Mouse (Mus musculus) embryonic facial prominence, embryonic 12.5 days (tissue): ENCODE data around the gene Siglec1. TPM values are rescaled to one million over a fixed set of nuclear protein-coding genes. Genes with fewer than 3 reads are reported as not detected.

ENCODE experiments used
- ATAC-seq: fragments of 200-750 bp; cut with Nextera tagmentation; 2 replicates; pipeline ENCODE4 v1.8.0; 2017; ENCODE audit not compliant: insufficient number of reproducible peaks, insufficient read depth, low FRiP score, low TSS enrichment
- H3K27ac ChIP-seq: fragments of 300-500 bp; sonication (generic); 2 replicates; pipeline ENCODE4 v1.5.1; 2016; ENCODE audit warnings: mild to moderate bottlenecking
- H3K27me3 ChIP-seq: fragments of 300-500 bp; sonication (generic); 2 replicates; pipeline ENCODE4 v1.6.1; 2016; ENCODE audit warnings: mild to moderate bottlenecking, moderate library complexity
- H3K36me3 ChIP-seq: fragments of 300-500 bp; sonication (generic); 2 replicates; pipeline ENCODE4 v1.6.1; 2016; ENCODE audit warnings: mild to moderate bottlenecking
- H3K4me1 ChIP-seq: fragments of 300-500 bp; sonication (generic); 2 replicates; pipeline ENCODE4 v1.6.1; 2016
- H3K4me2 ChIP-seq: fragments of 300-500 bp; sonication (generic); replicated peaks from 2 replicates; pipeline ENCODE4 v1.6.1; 2016; ENCODE audit warnings: mild to moderate bottlenecking, moderate library complexity
- H3K4me3 ChIP-seq: fragments of 300-500 bp; sonication (generic); 2 replicates; pipeline ENCODE4 v1.5.1; 2016; ENCODE audit warnings: mild to moderate bottlenecking
- H3K9ac ChIP-seq: fragments of 300-500 bp; sonication (generic); 2 replicates; pipeline ENCODE4 v1.6.1; 2016; ENCODE audit warnings: mild to moderate bottlenecking, moderate library complexity
- H3K9me3 ChIP-seq: fragments of 300-500 bp; sonication (generic); 2 replicates; pipeline ENCODE4 v1.6.1; 2016; ENCODE audit warnings: mild to moderate bottlenecking, moderate library complexity
- WGBS: fragments of 180-500 bp; shearing (Covaris S2); methylation state at CpG from one replicate; pipeline ENCODE4 v1.1.7; 2016; 5-methylcytosine and 5-hydroxymethylcytosine counted together
- polyA plus RNA-seq: library from polyadenylated mRNA; unstranded; fragments of >200 nt; fragmentation: Nextera tagmentation; extraction: Ambion mirVana; gene quantifications from 2 replicates; pipeline ENCODE4 v1.2.1, GENCODE M21; 2016

The Siglec1 gene
- polyA plus RNA-seq, 1 experiment from 2014 or later = 0.08 TPM

DNA sequence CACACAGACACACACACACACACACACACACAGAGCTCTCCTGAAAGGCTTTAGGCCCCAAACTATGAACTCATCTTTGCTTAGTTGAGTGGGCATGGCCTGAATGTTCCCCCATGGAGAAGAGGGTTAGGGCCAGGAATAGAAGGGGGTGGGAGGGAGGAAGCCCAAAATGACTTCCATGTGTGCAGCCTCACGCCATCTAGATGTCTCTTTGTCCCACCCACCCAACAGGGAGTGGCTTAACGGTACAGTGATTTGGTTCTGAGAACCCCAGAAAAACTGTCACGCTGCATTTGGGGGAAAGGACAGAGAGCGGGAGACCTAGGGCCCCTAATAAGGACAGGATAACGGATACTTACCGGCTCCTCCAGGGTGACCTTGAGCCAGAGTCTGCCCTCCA lies 25.8 kb downstream of the Siglec1 start:
- no peak overlapping the region; the same call in 1 of the 2 replicates for H3K4me2 ChIP-seq
- H3K27ac ChIP-seq = peak overlapping the region; percentile 63; the same call in 1 of the 2 replicates
- H3K36me3 ChIP-seq = no peaks in the 10 kb centered on the region
- ATAC-seq = peak; percentile 44; the same call in 1 of the 2 replicates
- 24% methylated on average over 6 of the region's 6 CpGs for WGBS
- H3K4me1 ChIP-seq = peaks cover 39% of the 10 kb centered on the region
- no peak overlapping the region for H3K9ac ChIP-seq
- no peaks in the 10 kb centered on the region for H3K9me3 ChIP-seq
- H3K27me3 ChIP-seq = peaks cover 47% of the 10 kb centered on the region
- H3K4me3 ChIP-seq = no peak overlapping the region

- Histone ChIP-seq H3K4me1 (peaks cover 47% of the 10 kb centered on the region), H3K4me2 (no peak overlapping the region), H3K27ac (peak overlapping the region; percentile 63), H3K27me3 (peaks cover 56% of the 10 kb centered on the region), H3K9ac (no peak overlapping the region), H3K36me3 (no peaks in the 10 kb centered on the region), H3K4me3 (no peak overlapping the region), H3K9me3 (no peaks in the 10 kb centered on the region)
- ATAC-seq = no peak
- 61% methylated on average over 9 of the region's 9 CpGs for WGBS
Observed at GRCm38 (mm10) chr2:131059781-131060540, 26.6 kb downstream of the Siglec1 start.

DNA sequence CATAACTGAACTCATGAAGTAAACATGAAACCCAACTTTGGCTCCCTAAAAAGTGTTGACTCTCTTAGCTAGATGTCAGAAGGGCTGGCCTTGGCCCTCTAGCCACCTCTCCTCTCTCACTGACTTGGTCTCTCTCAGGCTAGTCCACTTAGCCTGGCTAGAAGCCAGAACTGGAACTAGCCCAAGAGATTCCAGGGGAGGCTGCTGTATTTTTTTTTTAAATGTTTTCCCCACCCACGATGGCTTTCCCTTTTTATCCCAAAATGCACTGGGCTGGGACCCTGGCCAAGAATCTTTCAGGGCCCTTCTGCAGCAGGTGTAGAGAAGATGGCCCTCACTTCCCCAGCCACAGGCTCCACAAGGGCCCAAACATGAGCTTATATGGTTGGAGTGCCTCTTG lies 27.2 kb downstream of the Siglec1 start:
- Histone ChIP-seq H3K36me3 (no peaks in the 10 kb centered on the region), H3K27me3 (peaks cover 56% of the 10 kb centered on the region), H3K9me3 (no peaks in the 10 kb centered on the region), H3K9ac (no peak overlapping the region), H3K4me3 (no peak overlapping the region), H3K4me1 (peaks cover 51% of the 10 kb centered on the region), H3K4me2 (no peak overlapping the region), H3K27ac (no peak overlapping the region)
- WGBS = 44% methylated on average over 1 of the region's 1 CpGs
- no peak for ATAC-seq

GRCm38 (mm10) chr2:131058672-131059071 lies 27.9 kb downstream of the Siglec1 start:
- 95% methylated on average over 8 of the region's 8 CpGs for WGBS
- no peak overlapping the region for H3K4me2 ChIP-seq

DNA sequence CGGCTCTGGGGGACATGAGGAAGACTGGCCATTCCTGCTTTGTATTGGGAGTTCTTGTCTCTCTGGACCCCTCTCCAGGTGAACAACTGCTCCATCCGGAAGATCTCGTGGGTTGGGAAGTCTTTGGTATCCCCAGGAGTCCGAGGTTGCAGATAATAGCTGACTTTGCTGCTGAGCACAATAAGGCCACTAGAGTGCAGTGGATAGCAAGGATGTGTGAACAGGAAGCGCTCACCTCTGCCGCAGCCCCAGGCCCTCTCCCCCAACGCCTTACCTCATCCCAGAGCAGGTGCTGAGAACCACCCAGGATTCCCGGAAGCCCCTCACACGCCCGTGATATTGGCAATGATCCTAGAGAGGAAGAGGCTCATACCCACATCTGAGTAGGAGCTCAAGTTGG lies 30.4 kb downstream of the Siglec1 start:
- Histone ChIP-seq H3K4me2 (peak overlapping the region; percentile 50), H3K36me3 (no peaks in the 10 kb centered on the region), H3K27me3 (peaks cover 65% of the 10 kb centered on the region), H3K9ac (no peak overlapping the region), H3K4me1 (peaks cover 55% of the 10 kb centered on the region), H3K27ac (no peak overlapping the region), H3K4me3 (no peak overlapping the region), H3K9me3 (no peaks in the 10 kb centered on the region)
- ATAC-seq = no peak
- WGBS = 5% methylated on average over 10 of the region's 10 CpGs

More at GRCm38 (mm10) chr2:131058672-131059071, 27.9 kb downstream of the Siglec1 start:
- H3K4me1 ChIP-seq = peaks cover 58% of the 10 kb centered on the region
- H3K27ac ChIP-seq = no peak overlapping the region
- H3K27me3 ChIP-seq = peaks cover 60% of the 10 kb centered on the region
- no peaks in the 10 kb centered on the region for H3K36me3 ChIP-seq
- no peak for ATAC-seq
- no peaks in the 10 kb centered on the region for H3K9me3 ChIP-seq
- no peak overlapping the region for H3K9ac ChIP-seq
- H3K4me3 ChIP-seq = no peak overlapping the region

DNA sequence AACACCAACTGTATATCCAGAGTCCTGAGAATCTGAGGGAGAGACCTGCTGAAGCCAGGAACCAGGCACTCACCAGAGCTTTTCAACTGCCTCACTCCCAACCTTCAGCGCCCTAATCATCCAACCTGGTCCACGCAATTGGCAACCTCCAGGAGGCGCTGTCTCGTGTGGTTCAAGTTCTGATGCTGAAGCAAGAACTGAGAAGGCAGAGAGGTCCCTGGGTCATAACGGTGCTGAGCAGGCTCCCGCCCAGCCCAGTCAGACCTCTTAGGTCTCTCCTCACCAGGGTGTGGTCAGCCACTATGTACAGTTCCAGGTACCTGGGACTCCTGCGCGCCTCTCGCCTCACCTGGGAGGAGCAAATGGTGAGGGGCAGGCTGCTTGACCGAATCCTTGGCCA lies 30.9 kb downstream of the Siglec1 start:
- no peak overlapping the region for H3K27ac ChIP-seq
- H3K9ac ChIP-seq = no peak overlapping the region
- H3K4me1 ChIP-seq = peaks cover 49% of the 10 kb centered on the region
- no peaks in the 10 kb centered on the region for H3K36me3 ChIP-seq
- H3K4me2 ChIP-seq = peak overlapping the region; percentile 50
- no peaks in the 10 kb centered on the region for H3K9me3 ChIP-seq
- no peak overlapping the region for H3K4me3 ChIP-seq
- no peak for ATAC-seq
- WGBS = 2% methylated on average over 10 of the region's 10 CpGs
- H3K27me3 ChIP-seq = peaks cover 70% of the 10 kb centered on the region

- H3K4me3 ChIP-seq = peak overlapping the region; percentile 34
- H3K9me3 ChIP-seq = no peaks in the 10 kb centered on the region
- H3K27me3 ChIP-seq = peaks cover 72% of the 10 kb centered on the region
- no peak overlapping the region for H3K27ac ChIP-seq
- WGBS = 3% methylated on average over 21 of the region's 21 CpGs
- no peaks in the 10 kb centered on the region for H3K36me3 ChIP-seq
- H3K4me2 ChIP-seq = peak overlapping the region; percentile 50
- H3K4me1 ChIP-seq = peaks cover 40% of the 10 kb centered on the region
- H3K9ac ChIP-seq = 0 out of 2 replicates have a peak overlapping the region, but pooled peaks have one; percentile 40
- ATAC-seq = no peak
Observed at GRCm38 (mm10) chr2:131054646-131055264, 31.8 kb downstream of the Siglec1 start.

- H3K27me3 ChIP-seq = peaks cover 72% of the 10 kb centered on the region
Observed at GRCm38 (mm10) chr2:131053851-131054645, 32.5 kb downstream of the Siglec1 start.

GRCm38 (mm10) chr2:131052862-131053418 lies 33.6 kb downstream of the Siglec1 start:
- Histone ChIP-seq H3K4me1 (peaks cover 31% of the 10 kb centered on the region), H3K4me2 (no peak overlapping the region), H3K27me3 (peaks cover 72% of the 10 kb centered on the region), H3K9ac (no peak overlapping the region), H3K27ac (no peak overlapping the region), H3K36me3 (no peaks in the 10 kb centered on the region), H3K9me3 (no peaks in the 10 kb centered on the region), H3K4me3 (no peak overlapping the region)
- no peak for ATAC-seq
- WGBS = 67% methylated on average over 6 of the region's 6 CpGs

More at GRCm38 (mm10) chr2:131053851-131054645, 32.5 kb downstream of the Siglec1 start:
- no peak for ATAC-seq
- no peak overlapping the region for H3K27ac ChIP-seq
- peak overlapping the region; percentile 50 for H3K4me2 ChIP-seq
- H3K9ac ChIP-seq = peak overlapping the region; percentile 40; the same call in 1 of the 2 replicates
- no peaks in the 10 kb centered on the region for H3K9me3 ChIP-seq
- peaks cover 33% of the 10 kb centered on the region for H3K4me1 ChIP-seq
- no peaks in the 10 kb centered on the region for H3K36me3 ChIP-seq
- H3K4me3 ChIP-seq = peak overlapping the region; percentile 34
- WGBS = 2% methylated on average over 45 of the region's 45 CpGs

- Histone ChIP-seq H3K9me3 (no peaks in the 10 kb centered on the region), H3K9ac (no peak overlapping the region), H3K36me3 (no peaks in the 10 kb centered on the region), H3K27ac (no peak overlapping the region), H3K4me1 (peaks cover 31% of the 10 kb centered on the region), H3K4me2 (no peak overlapping the region), H3K4me3 (no peak overlapping the region), H3K27me3 (peaks cover 66% of the 10 kb centered on the region)
- no peak for ATAC-seq
- WGBS = 59% methylated on average over 5 of the region's 5 CpGs
Observed at GRCm38 (mm10) chr2:131052043-131052442, 34.5 kb downstream of the Siglec1 start.

- Histone ChIP-seq H3K27me3 (peaks cover 30% of the 10 kb centered on the region), H3K4me3 (no peak overlapping the region), H3K4me1 (peaks cover 12% of the 10 kb centered on the region; the same call in 1 of the 2 replicates), H3K9ac (no peak overlapping the region), H3K9me3 (no peaks in the 10 kb centered on the region), H3K27ac (no peak overlapping the region), H3K4me2 (no peak overlapping the region), H3K36me3 (no peaks in the 10 kb centered on the region)
- 71% methylated on average over 2 of the region's 2 CpGs for WGBS
- no peak for ATAC-seq
Observed at GRCm38 (mm10) chr2:131046025-131046424, 40.5 kb downstream of the Siglec1 start.
